Mouse (Mus musculus) MEL (cell line): Measurements from ENCODE around the gene Sox5. TPM values are rescaled to one million over a fixed set of nuclear protein-coding genes. Genes with fewer than 3 reads are reported as not detected.
"Not testable (repeated sequence)": the region's sequence is repeated elsewhere in the genome, so short reads cannot be mapped to it uniquely, and the experiment has no call there.

ENCODE experiments used
- DNase-seq: peaks from one replicate; pipeline ENCODE4 v3.0.0; 2011; ENCODE audit warnings: low read depth, low spot score
- H3K27ac ChIP-seq: 2 replicates; pipeline ENCODE4 v1.5.1; 2012; ENCODE audit warnings: low read depth, mild to moderate bottlenecking, control low read depth, low read length, moderate library complexity; ENCODE audit not compliant: control insufficient read depth
- H3K27me3 ChIP-seq, 2 experiments: fragments of 150-350 bp in 1 of 2; sonication (generic) in 1 of 2; 2 replicates each; pipeline ENCODE4 v1.6.1; 2012; ENCODE audit warnings: low read length in 2 of 2, mild to moderate bottlenecking in 2 of 2, improper control_type of control experiment in 1 of 2, moderate library complexity in 1 of 2; ENCODE audit not compliant: insufficient read depth in 2 of 2, control insufficient read depth in 1 of 2
- H3K36me3 ChIP-seq, 2 experiments: 2 replicates each; pipeline ENCODE4 v1.6.1; 2012 to 2014; ENCODE audit warnings: low read length in 2 of 2, improper control_type of control experiment in 1 of 2, inconsistent platforms in 1 of 2, mild to moderate bottlenecking in 1 of 2; ENCODE audit not compliant: insufficient read depth in 2 of 2, control insufficient read depth in 1 of 2
- H3K4me1 ChIP-seq, 2 experiments: fragments of 150-350 bp in 1 of 2; sonication (generic) in 1 of 2; 2 replicates each; pipeline ENCODE4 v1.6.1; 2012; ENCODE audit warnings: low read length in 2 of 2, improper control_type of control experiment in 1 of 2, mild to moderate bottlenecking in 1 of 2; ENCODE audit not compliant: insufficient read depth in 2 of 2, control insufficient read depth in 1 of 2
- H3K4me3 ChIP-seq, 2 experiments: fragments of 150-350 bp in 1 of 2; sonication (generic) in 1 of 2; 2 replicates each; pipeline ENCODE4 v1.5.1; 2012; ENCODE audit warnings: low read depth in 2 of 2, low read length in 2 of 2, mild to moderate bottlenecking in 2 of 2, moderate library complexity in 2 of 2, control low read depth in 1 of 2, improper control_type of control experiment in 1 of 2; ENCODE audit not compliant: control insufficient read depth in 1 of 2, insufficient read depth in 1 of 2
- H3K79me2 ChIP-seq: 2 replicates; pipeline ENCODE4 v1.6.1; 2012; ENCODE audit warnings: mild to moderate bottlenecking, low read length, moderate library complexity; ENCODE audit not compliant: control insufficient read depth, poor library complexity, insufficient read depth
- H3K9ac ChIP-seq: 2 replicates; pipeline ENCODE4 v1.6.1; 2012; ENCODE audit warnings: low read depth, mild to moderate bottlenecking, control low read depth, low read length, moderate library complexity; ENCODE audit not compliant: control insufficient read depth, poor library complexity, severe bottlenecking
- H3K9me3 ChIP-seq: fragments of 150-350 bp; sonication (generic); replicated peaks from 2 replicates; pipeline ENCODE4 v1.6.1; 2012; ENCODE audit warnings: mild to moderate bottlenecking, low read length, improper control_type of control experiment, moderate library complexity; ENCODE audit not compliant: insufficient read depth
- CHD1 ChIP-seq: IDR thresholded peaks from 2 replicates; pipeline ENCODE4 v1.6.1; 2012; ENCODE audit warnings: low read depth, mild to moderate bottlenecking, inconsistent platforms, low read length, improper control_type of control experiment
- CHD2 ChIP-seq: IDR thresholded peaks from 2 replicates; pipeline ENCODE4 v1.6.1; 2011; ENCODE audit warnings: low read length, improper control_type of control experiment
- ELF1 ChIP-seq: IDR thresholded peaks from 2 replicates; pipeline ENCODE4 v1.6.1; 2014; ENCODE audit warnings: low read depth, mild to moderate bottlenecking, inconsistent platforms, low read length, improper control_type of control experiment, moderate library complexity
- HCFC1 ChIP-seq: IDR thresholded peaks from 2 replicates; pipeline ENCODE4 v1.6.1; 2012; ENCODE audit warnings: low read depth, mild to moderate bottlenecking, inconsistent platforms, low read length, improper control_type of control experiment, moderate library complexity
- MAFK ChIP-seq: IDR thresholded peaks from 2 replicates; pipeline ENCODE4 v1.6.1; 2011; ENCODE audit warnings: low read depth, mild to moderate bottlenecking, low read length, improper control_type of control experiment, borderline replicate concordance
- MEF2A ChIP-seq: IDR thresholded peaks from 2 replicates; pipeline ENCODE4 v1.6.1; 2014; ENCODE audit warnings: low read depth, mild to moderate bottlenecking, inconsistent platforms, low read length, improper control_type of control experiment; ENCODE audit not compliant: poor library complexity, insufficient replicate concordance, severe bottlenecking; ENCODE audit errors: extremely low read depth
- MXI1 ChIP-seq: IDR thresholded peaks from 2 replicates; pipeline ENCODE4 v1.6.1; 2011; ENCODE audit warnings: mild to moderate bottlenecking, low read depth, low read length, improper control_type of control experiment
- MYB ChIP-seq: IDR thresholded peaks from 2 replicates; pipeline ENCODE4 v1.6.1; 2011; ENCODE audit warnings: mild to moderate bottlenecking, low read depth, low read length, improper control_type of control experiment
- MYC ChIP-seq: IDR thresholded peaks from 2 replicates; pipeline ENCODE4 v1.6.1; 2011; ENCODE audit warnings: low read depth, mild to moderate bottlenecking, low read length, improper control_type of control experiment, moderate library complexity
- POLR2AphosphoS2 ChIP-seq: IDR thresholded peaks from 2 replicates; pipeline ENCODE4 v1.6.1; 2011; ENCODE audit warnings: low read length, improper control_type of control experiment
- TAL1 ChIP-seq: IDR thresholded peaks from 2 replicates; pipeline ENCODE4 v1.6.1; 2012; ENCODE audit warnings: mild to moderate bottlenecking, inconsistent platforms, low read length, moderate library complexity, mixed read lengths
- UBTF ChIP-seq: IDR thresholded peaks from 2 replicates; pipeline ENCODE4 v1.6.1; 2012; ENCODE audit warnings: low read depth, mild to moderate bottlenecking, inconsistent platforms, low read length, improper control_type of control experiment, moderate library complexity, borderline replicate concordance; ENCODE audit not compliant: insufficient read depth
- USF1 ChIP-seq: IDR thresholded peaks from 2 replicates; pipeline ENCODE4 v1.6.1; 2014; ENCODE audit warnings: low read depth, mild to moderate bottlenecking, inconsistent platforms, low read length, improper control_type of control experiment, moderate library complexity
- USF2 ChIP-seq, 2 experiments: IDR thresholded peaks; 2 replicates each; pipeline ENCODE4 v1.6.1; 2011 to 2012; ENCODE audit warnings: improper control_type of control experiment in 2 of 2, low read length in 2 of 2, borderline replicate concordance in 1 of 2, inconsistent platforms in 1 of 2, low read depth in 1 of 2, mild to moderate bottlenecking in 1 of 2; ENCODE audit not compliant: insufficient read depth in 1 of 2
- ZKSCAN1 ChIP-seq: IDR thresholded peaks from 2 replicates; pipeline ENCODE4 v1.6.1; 2012; ENCODE audit warnings: low read depth, mild to moderate bottlenecking, inconsistent platforms, low read length, improper control_type of control experiment, moderate library complexity
- ZMIZ1 ChIP-seq: IDR thresholded peaks from 2 replicates; pipeline ENCODE4 v1.6.1; 2012; ENCODE audit warnings: low read depth, mild to moderate bottlenecking, inconsistent platforms, low read length, improper control_type of control experiment, moderate library complexity
- ZNF384 ChIP-seq: IDR thresholded peaks from 2 replicates; pipeline ENCODE4 v1.6.1; 2012; ENCODE audit warnings: low read depth, mild to moderate bottlenecking, inconsistent platforms, low read length, improper control_type of control experiment
- polyA plus RNA-seq, 2 experiments: library from polyadenylated mRNA; stranded (reverse) in 1 of 2; unstranded in 1 of 2; fragments of >175 nt in 1 of 2; fragments of >200 nt in 1 of 2; gene quantifications; 2 replicates each; pipeline versions ENCODE4 v1.2.1 to v1.2.4; 2012; ENCODE audit warnings: low replicate concordance in 2 of 2, low read depth in 1 of 2; ENCODE audit not compliant: insufficient read length in 2 of 2, insufficient read depth in 1 of 2, missing spikeins in 1 of 2
- total RNA-seq: library from RNA; depleted of rRNA; stranded (reverse); fragments of 300-350 nt; gene quantifications from 2 replicates; pipeline ENCODE4 v1.2.3, GENCODE M21; 2012

Sox5 gene
- total and polyA plus RNA-seq, 3 experiments, result 0.19 to 3.0 TPM; not detected in 1

GRCm38 (mm10) chr6:144183087-144183486 lies 598.7 kb downstream of the Sox5 start:
- no peak for TF ChIP-seq MAFK
- TF ChIP-seq CHD1, result no peak
- no peak for TF ChIP-seq MYC
- no peak for TF ChIP-seq ZNF384
- TF ChIP-seq TAL1, result no peak
- no peak for TF ChIP-seq MXI1
- no peak for TF ChIP-seq ELF1
- no peak for TF ChIP-seq CHD2
- TF ChIP-seq ZKSCAN1, result no peak
- TF ChIP-seq MEF2A, result no peak
- Histone ChIP-seq H3K9me3 (no peaks in the 10 kb centered on the region), H3K4me1 (no peaks in the 10 kb centered on the region), H3K36me3 (no peaks in the 10 kb centered on the region), H3K9ac (no peak overlapping the region), H3K79me2 (no peaks in the 10 kb centered on the region), H3K4me3 (no peak overlapping the region), H3K27ac (no peak overlapping the region), H3K27me3 (no peaks in the 10 kb centered on the region)
- no peak for DNase-seq

GRCm38 (mm10) chr6:144182429-144182828 lies 599.3 kb downstream of the Sox5 start:
- H3K27ac ChIP-seq, H3K4me1 ChIP-seq, H3K9me3 ChIP-seq, H3K36me3 ChIP-seq, DNase-seq, H3K9ac ChIP-seq, H3K27me3 ChIP-seq, H3K79me2 ChIP-seq, H3K4me3 ChIP-seq: not testable (repeated sequence)

- TF ChIP-seq HCFC1 (no peak), ZMIZ1 (no peak), POLR2AphosphoS2 (no peak), TAL1 (no peak), USF2 (IDR thresholded peaks at IDR 0.05; ENCODE audit: borderline replicate concordance in 1 of 2, insufficient read depth in 1 of 2, low read depth in 1 of 2, low read length in 2 of 2) (no peak), USF1 (no peak), UBTF (no peak), MYB (no peak)
These were observed 600.5 kb downstream of the Sox5 start for GRCm38 (mm10) chr6:144181083-144181866.

More at GRCm38 (mm10) chr6:144181083-144181866, 600.5 kb downstream of the Sox5 start:
- Histone ChIP-seq H3K9me3 (no peaks in the 10 kb centered on the region), H3K9ac (no peak overlapping the region), H3K4me1 (no peaks in the 10 kb centered on the region), H3K4me3 (no peak overlapping the region), H3K27ac (no peak overlapping the region), H3K27me3 (no peaks in the 10 kb centered on the region), H3K36me3 (no peaks in the 10 kb centered on the region), H3K79me2 (no peaks in the 10 kb centered on the region)
- no peak for DNase-seq
